Mouse (Mus musculus): ENCODE measurements at regions not wholly inside any gene's neighbourhood (a gene's known extent, or its start where the extent isn't known, plus 50 kb on each side); places are given as distances from the start of the nearest gene placed in this dataset.

GRCm38 (mm10) chr16:71004211-71004610 is 690.5 kb downstream of the Gbe1 start:
- no peak for TF ChIP-seq CTCF (IDR thresholded peaks at IDR 0.05; ENCODE audit: borderline replicate concordance, extremely low read depth, insufficient read depth, insufficient read length)
- TF ChIP-seq POLR2A (IDR thresholded peaks at IDR 0.05; ENCODE audit: borderline replicate concordance, extremely low read depth, insufficient read depth, insufficient read length, poor library complexity, severe bottlenecking): no peak

GRCm38 (mm10) chr16:71043381-71043780 is 729.6 kb downstream of the Gbe1 start:
- no peak for TF ChIP-seq CTCF (IDR thresholded peaks at IDR 0.05; ENCODE audit: borderline replicate concordance, extremely low read depth, insufficient read depth, insufficient read length)
- no peak for TF ChIP-seq POLR2A (IDR thresholded peaks at IDR 0.05; ENCODE audit: borderline replicate concordance, extremely low read depth, insufficient read depth, insufficient read length, poor library complexity, severe bottlenecking)
- peak; percentile 26 for DNase-seq (ENCODE audit: low read depth)

More at GRCm38 (mm10) chr16:71004211-71004610, 690.5 kb downstream of the Gbe1 start:
- no peak for DNase-seq (ENCODE audit: low read depth)

GRCm38 (mm10) chr16:71054258-71054657 is 740.5 kb downstream of the Gbe1 start:
- DNase-seq (ENCODE audit: low read depth): peak; percentile 24
- TF ChIP-seq POLR2A (IDR thresholded peaks at IDR 0.05; ENCODE audit: borderline replicate concordance, extremely low read depth, insufficient read depth, insufficient read length, poor library complexity, severe bottlenecking) (no peak), CTCF (IDR thresholded peaks at IDR 0.05; ENCODE audit: borderline replicate concordance, extremely low read depth, insufficient read depth, insufficient read length) (no peak)

- peak; percentile 60 for DNase-seq (ENCODE audit: low read depth)
- TF ChIP-seq POLR2A (IDR thresholded peaks at IDR 0.05; ENCODE audit: borderline replicate concordance, extremely low read depth, insufficient read depth, insufficient read length, poor library complexity, severe bottlenecking) (no peak), CTCF (IDR thresholded peaks at IDR 0.05; ENCODE audit: borderline replicate concordance, extremely low read depth, insufficient read depth, insufficient read length) (no peak)
Observed at GRCm38 (mm10) chr16:71062754-71063153, 749.0 kb downstream of the Gbe1 start.

GRCm38 (mm10) chr16:71063361-71063932 is 749.7 kb downstream of the Gbe1 start:
- peak; percentile 19 for DNase-seq (ENCODE audit: low read depth)
- TF ChIP-seq CTCF (IDR thresholded peaks at IDR 0.05; ENCODE audit: borderline replicate concordance, extremely low read depth, insufficient read depth, insufficient read length) (no peak), POLR2A (IDR thresholded peaks at IDR 0.05; ENCODE audit: borderline replicate concordance, extremely low read depth, insufficient read depth, insufficient read length, poor library complexity, severe bottlenecking) (no peak)

GRCm38 (mm10) chr16:71070186-71070585 is 756.4 kb downstream of the Gbe1 start:
- DNase-seq (ENCODE audit: low read depth): peak; percentile 51
- TF ChIP-seq POLR2A (IDR thresholded peaks at IDR 0.05; ENCODE audit: borderline replicate concordance, extremely low read depth, insufficient read depth, insufficient read length, poor library complexity, severe bottlenecking): no peak
- TF ChIP-seq CTCF (IDR thresholded peaks at IDR 0.05; ENCODE audit: borderline replicate concordance, extremely low read depth, insufficient read depth, insufficient read length): no peak

- TF ChIP-seq POLR2A (IDR thresholded peaks at IDR 0.05; ENCODE audit: borderline replicate concordance, extremely low read depth, insufficient read depth, insufficient read length, poor library complexity, severe bottlenecking): no peak
- TF ChIP-seq CTCF (IDR thresholded peaks at IDR 0.05; ENCODE audit: borderline replicate concordance, extremely low read depth, insufficient read depth, insufficient read length): no peak
- peak; percentile 71 for DNase-seq (ENCODE audit: low read depth)
Observed at GRCm38 (mm10) chr16:71102829-71103228, 789.1 kb downstream of the Gbe1 start.

GRCm38 (mm10) chr16:71108979-71109378 is 795.2 kb downstream of the Gbe1 start:
- TF ChIP-seq CTCF (IDR thresholded peaks at IDR 0.05; ENCODE audit: borderline replicate concordance, extremely low read depth, insufficient read depth, insufficient read length) (no peak), POLR2A (IDR thresholded peaks at IDR 0.05; ENCODE audit: borderline replicate concordance, extremely low read depth, insufficient read depth, insufficient read length, poor library complexity, severe bottlenecking) (no peak)
- DNase-seq (ENCODE audit: low read depth): peak; percentile 16

- no peak for DNase-seq (ENCODE audit: low read depth)
- TF ChIP-seq CTCF (IDR thresholded peaks at IDR 0.05; ENCODE audit: borderline replicate concordance, extremely low read depth, insufficient read depth, insufficient read length) (no peak), POLR2A (IDR thresholded peaks at IDR 0.05; ENCODE audit: borderline replicate concordance, extremely low read depth, insufficient read depth, insufficient read length, poor library complexity, severe bottlenecking) (no peak)
Observed at GRCm38 (mm10) chr16:71114301-71114700, 800.6 kb downstream of the Gbe1 start.

- DNase-seq (ENCODE audit: low read depth): no peak
- TF ChIP-seq POLR2A (IDR thresholded peaks at IDR 0.05; ENCODE audit: borderline replicate concordance, extremely low read depth, insufficient read depth, insufficient read length, poor library complexity, severe bottlenecking) (no peak), CTCF (IDR thresholded peaks at IDR 0.05; ENCODE audit: borderline replicate concordance, extremely low read depth, insufficient read depth, insufficient read length) (no peak)
Observed at GRCm38 (mm10) chr16:71120706-71121105, 807.0 kb downstream of the Gbe1 start.

GRCm38 (mm10) chr16:71123616-71124015 is 809.9 kb downstream of the Gbe1 start:
- peak; percentile 33 for DNase-seq (ENCODE audit: low read depth)
- TF ChIP-seq POLR2A (IDR thresholded peaks at IDR 0.05; ENCODE audit: borderline replicate concordance, extremely low read depth, insufficient read depth, insufficient read length, poor library complexity, severe bottlenecking) (no peak), CTCF (IDR thresholded peaks at IDR 0.05; ENCODE audit: borderline replicate concordance, extremely low read depth, insufficient read depth, insufficient read length) (no peak)

GRCm38 (mm10) chr16:71132826-71133225 is 819.1 kb downstream of the Gbe1 start:
- no peak for DNase-seq (ENCODE audit: low read depth)
- TF ChIP-seq CTCF (IDR thresholded peaks at IDR 0.05; ENCODE audit: borderline replicate concordance, extremely low read depth, insufficient read depth, insufficient read length) (no peak), POLR2A (IDR thresholded peaks at IDR 0.05; ENCODE audit: borderline replicate concordance, extremely low read depth, insufficient read depth, insufficient read length, poor library complexity, severe bottlenecking) (no peak)
